Mouse (Mus musculus): ENCODE data around the gene Tars.

Tars gene

DNA sequence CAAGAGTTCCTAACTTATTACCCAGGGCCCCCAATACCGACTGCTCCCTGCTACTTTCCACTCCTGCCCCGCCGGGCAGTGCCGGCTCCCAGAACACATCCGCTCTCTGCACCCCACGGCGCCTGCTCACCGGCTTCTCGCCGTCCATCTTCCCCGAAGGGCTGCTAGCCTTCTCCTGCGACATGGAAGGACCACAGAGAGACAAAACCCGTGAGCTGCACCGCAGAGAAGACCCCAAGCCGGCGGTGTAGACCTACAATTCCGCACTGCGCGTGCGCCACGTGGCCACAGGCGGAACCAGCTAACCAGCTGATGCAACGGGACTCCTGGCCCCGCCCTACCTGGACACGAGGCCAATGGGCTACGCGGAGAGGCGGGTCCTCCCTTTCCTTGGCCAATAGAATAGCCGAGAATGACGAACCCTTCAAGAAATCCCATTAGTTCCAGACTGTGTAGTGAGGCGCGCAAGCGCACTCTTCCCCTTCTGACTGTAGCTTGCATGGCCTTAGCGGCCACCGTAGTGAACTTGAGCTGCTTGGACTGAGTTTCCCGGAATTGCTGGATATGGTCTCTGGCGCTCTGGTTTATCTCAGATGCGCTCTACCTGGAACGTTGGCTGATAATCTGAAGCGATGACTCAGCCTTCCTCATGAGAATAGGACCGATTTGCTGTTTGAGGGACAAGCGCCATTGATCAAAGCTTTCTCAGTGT, at the start of gene Tars:
Tars (minus strand) TSS at position 310 of the 712 bp plus-strand sequence.
- peak; percentile 86 to 90 for DNase-seq (ENCODE audit: low spot score in 2 of 2)

DNA sequence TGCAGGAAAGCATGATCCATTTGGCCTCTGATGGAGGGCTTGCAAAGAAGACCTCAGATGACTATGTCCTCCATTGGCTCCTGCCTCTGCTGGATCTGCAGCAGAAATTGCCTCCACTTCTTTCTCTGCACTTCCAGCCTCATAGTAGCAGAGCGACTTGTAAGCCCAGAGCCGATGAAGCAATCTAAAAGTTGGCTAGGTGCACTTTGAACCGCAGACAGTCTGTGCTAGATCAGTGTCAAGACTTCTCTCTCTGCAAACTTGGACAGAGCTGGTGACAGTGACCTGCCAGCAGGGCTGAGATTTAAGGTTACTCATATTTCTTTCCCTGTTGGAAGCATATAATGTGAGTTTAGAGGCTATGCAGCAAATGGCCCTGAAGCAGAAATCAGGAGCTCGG, 37.9 kb upstream of the Tars start:
- DNase-seq (ENCODE audit: low spot score in 2 of 2): no peak

DNA sequence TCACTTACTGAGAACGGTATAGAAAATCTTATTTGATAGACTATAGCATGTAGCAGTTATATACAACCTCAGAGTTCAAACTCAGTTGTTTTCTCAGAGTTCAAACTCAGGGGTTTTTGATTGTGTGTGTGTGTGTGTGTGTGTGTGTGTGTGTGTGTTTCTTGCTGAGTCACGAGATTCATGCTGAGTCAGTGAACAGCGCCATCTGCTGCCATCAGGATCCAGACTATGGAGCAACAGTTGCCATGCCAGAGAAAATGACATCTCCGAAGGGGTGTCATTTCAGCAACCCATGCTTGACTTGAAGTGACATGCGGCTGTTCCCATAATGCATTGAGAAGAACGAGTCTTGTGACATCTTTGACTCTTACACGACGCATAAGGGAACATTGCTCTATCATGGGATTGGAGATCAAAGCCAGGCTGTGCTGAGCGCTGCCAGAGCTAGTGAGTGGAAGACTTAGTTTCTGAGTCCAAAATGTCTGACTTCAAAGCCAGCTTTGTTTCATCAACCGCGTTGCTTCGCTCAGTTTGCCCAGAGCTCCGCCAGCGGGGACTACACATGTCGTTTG, 37.3 kb upstream of the Tars start:
- no peak for DNase-seq (ENCODE audit: low spot score in 2 of 2)

DNA sequence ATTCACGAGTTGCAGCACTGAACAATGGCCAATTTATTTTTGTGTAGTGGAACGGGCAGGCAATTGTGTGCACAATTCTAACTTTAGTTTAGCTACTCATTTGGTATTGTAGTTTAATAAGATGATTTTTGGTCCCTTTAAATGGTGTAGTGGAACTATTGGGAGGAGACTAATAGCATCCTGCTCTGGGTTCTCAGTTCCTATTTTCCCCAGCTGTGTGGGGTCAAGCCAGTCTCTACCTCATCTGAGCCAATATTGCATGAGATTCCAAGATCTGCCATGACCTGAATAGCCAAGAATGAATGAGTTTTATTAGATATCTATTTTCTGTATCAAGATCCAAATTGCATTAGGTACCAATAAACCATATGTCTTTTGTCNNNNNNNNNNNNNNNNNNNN, 27.4 kb upstream of the Tars start:
- DNase-seq (ENCODE audit: low spot score in 2 of 2): no peak

DNA sequence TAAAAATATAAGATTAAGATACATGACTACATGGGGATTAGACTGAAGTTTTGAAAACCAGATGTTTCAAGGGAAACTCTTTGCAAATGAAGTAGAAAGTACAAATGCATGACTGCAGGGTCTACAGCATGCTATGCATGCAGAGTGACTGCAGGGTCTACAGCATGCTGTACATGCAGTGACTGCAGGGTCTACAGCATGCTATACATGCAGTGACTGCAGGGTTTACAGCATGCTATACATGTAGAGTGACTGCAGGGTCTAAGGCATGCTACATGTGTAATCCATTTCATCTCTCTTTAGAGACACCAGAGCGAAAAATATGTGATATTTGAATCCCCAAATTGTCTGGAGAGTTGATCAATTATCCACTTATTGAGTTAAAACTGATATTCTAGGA, 14.0 kb upstream of the Tars start:
- DNase-seq (ENCODE audit: low spot score in 2 of 2): no peak

DNA sequence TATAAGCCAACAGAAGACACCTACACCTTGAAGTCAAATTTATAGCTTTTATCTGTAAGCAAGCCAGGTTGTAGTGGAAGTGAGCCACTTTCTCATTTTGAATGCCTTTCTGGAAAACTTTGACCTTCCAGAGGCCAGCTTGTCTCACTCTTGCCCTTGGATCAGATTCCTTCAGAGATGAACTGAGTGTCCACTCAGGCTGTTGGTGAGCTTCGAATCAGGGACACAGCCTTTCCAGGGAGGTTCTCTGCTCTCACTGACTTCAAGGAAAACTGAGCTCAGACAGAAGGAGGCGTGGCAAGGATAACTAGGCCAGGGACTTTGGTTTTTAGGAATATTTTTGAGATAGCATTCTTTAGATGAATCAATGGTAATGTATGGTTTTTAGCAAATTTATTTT, 13.1 kb upstream of the Tars start:
- DNase-seq (ENCODE audit: low spot score in 2 of 2): no peak

DNA sequence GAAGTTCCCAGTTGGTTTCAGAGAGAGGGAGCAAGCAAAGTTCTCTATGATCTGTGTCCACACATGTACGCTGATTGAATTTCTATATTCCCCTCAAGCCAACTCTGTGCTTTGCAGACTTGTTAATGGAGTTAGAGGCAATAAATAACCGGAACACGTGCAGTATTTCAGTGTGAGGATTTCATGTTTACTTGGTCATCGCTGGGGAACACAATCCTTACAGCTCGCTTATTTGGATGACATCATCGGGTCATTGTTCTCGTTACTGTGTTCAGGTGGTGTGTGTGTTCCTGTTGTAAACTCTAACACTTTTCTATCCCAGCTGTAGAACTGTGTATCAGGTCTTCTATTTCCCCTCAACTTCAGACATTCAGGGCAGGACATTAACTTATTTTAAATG, 12.4 kb upstream of the Tars start:
- no peak for DNase-seq (ENCODE audit: low spot score in 2 of 2)

DNA sequence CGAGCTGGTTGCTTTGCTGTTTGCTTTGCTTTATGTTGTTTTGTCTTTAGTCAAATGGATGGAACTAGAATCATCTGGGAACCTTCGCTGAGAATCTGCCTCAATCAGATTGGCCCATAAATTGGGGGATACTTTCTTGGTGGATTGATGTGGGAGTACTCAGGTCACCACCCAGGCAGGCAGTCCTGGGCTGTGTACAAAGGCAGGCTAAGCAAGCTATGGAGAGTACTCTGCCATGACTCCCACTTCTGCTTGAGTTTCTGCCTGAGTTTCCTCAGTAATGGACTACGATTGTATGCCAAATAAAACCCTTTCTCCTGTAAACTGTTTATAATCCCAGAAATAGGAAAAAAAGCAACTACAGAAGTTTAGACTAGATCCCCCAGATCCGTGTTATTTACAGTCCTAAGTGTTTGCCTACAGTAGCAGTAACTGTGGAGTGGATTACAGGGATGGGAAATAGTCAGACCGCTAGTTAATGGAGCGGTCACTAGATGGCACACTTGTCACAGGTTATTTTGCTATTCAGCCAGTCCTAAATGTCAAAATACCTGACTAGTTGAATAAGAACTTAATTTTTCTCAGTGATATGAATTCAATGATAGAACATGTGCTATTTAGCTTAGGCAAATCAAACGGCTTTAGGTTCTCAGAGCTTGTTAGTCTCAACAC, 8.8 kb upstream of the Tars start:
- no peak for DNase-seq (ENCODE audit: low spot score in 2 of 2)

DNA sequence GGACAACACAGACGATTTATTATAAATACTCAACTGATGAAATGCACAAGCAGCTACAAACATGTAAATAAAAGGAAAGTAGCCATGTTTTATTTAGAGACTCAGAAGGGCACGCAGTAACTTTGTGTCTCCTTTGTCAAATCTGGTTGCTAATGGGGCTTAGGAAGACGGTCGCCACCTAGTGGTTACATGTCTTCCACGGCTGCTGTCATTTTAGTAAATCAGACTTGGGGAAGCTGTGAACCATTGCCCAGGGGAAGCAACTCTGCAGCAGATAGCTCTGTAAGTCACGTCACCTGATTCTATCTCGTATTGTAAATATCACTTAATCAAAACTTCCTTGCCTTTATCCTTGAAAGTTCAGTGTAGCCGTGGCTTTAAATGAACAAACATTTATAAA, 7.9 kb upstream of the Tars start:
- peak in 1 of 2 experiments; percentile 32 for DNase-seq (ENCODE audit: low spot score in 2 of 2)

DNA sequence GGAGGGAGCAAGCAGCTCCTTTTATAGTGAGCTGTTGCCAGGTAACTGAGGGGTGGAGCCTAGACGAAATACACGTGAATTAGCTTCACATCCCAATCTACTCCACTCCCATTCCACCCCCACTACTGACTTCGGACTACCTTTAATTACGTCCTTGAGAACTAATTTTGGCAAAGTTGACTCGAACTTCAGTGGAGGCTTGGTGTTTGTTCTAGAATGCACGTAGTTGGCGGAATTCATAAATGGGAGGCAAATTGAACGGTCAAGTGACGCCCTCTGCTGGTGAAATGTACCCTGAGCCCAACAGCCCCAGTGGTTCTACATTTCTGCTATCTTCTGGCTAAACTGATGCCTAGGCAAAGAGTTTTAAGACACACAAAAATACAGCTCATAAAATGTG, 7.3 kb upstream of the Tars start:
- DNase-seq (ENCODE audit: low spot score in 2 of 2): no peak

DNA sequence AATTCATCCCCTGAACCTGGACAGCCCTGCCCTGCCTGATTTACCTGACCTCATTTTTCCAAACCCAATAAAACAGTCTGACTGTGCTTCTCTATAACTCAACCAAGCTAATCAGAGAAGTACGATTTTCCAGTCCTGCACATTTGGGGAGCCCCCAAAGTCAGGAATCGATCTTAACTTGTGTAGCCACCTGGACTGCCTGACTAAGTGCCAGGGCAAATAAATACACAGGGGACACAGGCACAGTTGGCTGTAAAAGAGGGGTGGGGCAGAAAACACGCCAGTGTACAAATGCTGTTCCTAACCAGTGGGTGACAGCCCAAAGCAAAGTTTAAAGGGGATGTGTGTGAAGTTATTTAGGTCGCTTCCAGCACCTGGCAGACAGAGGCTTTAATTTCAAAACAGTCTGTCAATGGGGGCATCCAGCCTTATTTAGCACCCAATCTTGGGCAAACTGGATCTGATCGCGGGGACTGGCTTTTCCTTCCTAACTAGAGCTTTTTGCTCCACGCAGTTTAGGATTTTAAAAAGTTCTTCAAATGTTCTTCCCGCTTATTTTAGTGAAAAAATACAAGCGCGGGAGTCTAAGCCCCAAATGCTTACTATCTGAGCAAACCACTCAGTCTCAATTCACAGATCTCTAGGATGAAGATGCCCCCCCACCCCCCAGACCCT, 652 bp downstream of the Tars start:
- no peak for DNase-seq (ENCODE audit: low spot score in 2 of 2)

DNA sequence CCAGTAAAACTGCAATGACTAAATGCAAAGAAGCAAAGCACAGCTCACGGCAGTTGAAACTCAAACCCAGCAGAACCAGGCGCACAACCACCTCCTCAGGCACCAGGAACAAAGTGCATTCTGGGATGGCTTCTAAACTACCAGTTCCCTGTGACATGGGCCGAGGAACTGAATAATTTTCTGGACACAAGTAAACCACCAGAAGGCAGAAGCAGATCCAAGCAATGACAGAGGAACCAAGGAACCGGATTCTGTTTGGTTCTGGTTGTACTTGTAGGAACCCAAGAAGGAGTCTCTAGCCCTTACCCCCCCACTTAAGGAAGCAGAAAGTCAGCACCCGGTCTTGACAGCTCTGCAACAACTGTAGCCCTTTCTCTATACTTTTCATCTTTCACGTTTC, 3.0 kb downstream of the Tars start:
- no peak for DNase-seq (ENCODE audit: low spot score in 2 of 2)

DNA sequence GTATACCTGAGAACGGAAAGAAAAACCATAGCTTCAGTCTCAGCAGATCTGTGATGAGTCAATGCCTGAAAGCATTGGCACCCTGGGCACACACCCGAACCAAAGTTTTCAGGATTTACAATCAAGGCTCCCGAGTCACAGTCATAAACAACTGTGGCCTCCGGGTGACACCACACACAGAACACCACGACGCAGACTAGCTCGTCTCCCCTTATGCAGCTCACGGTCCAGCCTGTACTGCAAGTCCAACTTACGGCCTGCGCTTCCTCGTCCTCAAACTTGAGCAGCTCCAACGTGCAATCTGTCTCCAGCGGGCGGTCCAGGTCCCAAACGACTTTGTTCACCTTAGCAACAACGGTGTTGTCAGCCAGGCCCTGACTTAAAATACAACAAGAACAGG, 6.6 kb downstream of the Tars start:
- DNase-seq (ENCODE audit: low spot score in 2 of 2): no peak

DNA sequence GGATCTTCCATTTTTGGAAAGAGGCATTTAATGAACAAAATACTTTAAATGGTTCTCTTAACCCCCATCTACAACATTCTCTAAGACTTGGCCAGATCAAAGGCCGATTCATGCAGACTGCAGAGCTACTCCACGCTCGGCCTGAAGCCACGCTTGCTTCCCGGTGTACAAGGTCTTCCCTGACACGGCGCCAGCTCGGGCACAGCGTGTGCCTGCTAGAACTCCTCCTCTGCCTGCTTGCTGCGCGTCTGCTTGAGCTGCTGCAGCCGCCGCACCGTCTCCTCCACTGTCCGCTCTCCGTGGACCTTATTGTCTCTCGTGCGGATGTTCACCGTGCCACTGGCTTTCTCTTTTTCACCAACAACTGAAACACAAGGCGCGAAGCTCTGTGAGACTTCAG, 15.7 kb downstream of the Tars start:
- DNase-seq (ENCODE audit: low spot score in 2 of 2): no peak

DNA sequence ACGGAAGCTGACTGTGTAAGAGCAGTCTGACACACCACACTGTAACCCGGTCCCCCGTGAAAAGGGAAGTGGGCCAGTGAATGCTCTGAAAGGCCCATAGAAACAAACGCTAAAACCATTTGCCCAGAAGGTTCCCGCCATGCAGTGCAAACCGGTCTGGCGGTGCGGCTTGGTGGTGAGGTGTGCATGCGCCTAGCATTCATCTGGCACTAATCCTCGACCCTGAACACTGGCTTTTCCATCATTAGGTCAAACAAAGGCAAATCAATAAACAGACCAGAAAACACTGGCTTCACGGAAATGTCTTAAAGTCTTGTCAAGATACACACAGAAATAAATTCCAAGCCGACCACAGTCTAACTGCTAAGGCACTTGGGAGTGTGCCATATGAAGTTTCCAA, 16.9 kb downstream of the Tars start:
- no peak for DNase-seq (ENCODE audit: low spot score in 2 of 2)

DNA sequence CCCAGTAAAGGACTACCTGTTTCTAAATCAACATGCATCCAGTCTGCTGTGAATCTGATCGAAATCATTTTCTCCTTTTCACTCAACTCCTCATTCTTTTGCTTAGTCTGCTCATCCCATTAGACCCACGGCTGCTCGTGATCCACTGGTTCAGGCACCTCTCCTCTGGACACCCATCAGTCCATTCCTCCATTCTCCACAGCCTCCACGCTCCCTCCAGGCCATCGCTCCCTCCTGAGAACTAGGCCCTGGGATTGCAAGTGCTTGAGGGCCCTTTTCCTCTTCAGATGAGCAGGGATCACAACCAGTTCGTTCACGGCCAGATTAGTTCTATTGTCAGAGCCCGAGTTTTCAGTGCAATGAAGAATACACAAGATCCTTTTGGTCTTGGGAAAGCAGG, 18.8 kb downstream of the Tars start:
- no peak for DNase-seq (ENCODE audit: low spot score in 2 of 2)

DNA sequence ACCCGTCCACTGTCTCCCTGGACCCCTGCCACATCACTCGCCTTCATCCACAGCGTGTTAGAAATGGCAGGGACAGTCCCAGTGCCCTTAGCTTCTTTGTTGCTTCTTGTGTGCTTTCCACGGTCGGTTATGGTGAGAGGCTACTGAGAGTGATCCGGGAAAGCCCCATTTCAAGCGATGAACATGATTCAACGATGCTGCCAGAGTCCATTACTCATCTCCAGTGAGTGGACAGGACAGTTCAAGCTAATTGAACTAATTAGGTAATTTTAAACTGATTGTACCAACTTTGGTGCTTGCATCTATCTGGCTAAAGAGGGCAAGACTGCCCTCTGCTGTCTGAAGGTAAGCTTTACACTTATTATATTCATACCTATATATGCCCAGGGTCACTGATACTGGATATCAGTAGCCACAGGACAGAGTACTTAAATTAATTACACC, 19.4 kb downstream of the Tars start:
- no peak for DNase-seq (ENCODE audit: low spot score in 2 of 2)

DNA sequence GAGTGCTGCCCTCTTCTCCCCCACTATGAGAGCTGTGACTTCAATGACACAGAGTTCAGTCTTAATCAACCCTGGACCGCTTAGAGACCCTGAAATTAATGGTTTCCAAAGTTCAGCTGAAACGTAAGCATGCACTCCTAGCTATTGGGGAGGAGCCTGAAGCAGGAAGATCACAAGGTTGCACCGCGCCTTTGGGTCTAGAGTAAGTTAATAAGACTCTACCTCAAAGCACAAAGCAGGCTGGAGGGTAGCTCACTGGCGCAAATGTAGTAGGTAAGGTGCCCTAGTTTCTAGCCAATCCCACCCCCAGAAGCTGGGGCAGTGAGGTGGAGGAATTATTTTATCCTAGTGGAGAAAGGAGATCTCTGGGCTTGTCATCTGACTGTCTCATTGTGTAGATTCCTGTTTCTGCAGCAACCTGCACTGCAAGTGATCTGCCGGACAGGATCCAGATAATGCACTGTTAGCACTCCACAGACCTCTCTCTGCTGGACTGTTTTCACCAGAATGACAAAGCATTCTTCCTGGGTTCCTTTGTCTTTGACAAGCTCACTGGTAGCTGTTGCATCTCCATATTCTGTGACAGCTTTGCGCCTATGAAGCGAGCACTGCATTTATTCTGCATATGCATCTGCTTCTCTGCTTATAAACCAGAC, 19.9 kb downstream of the Tars start:
- no peak for DNase-seq (ENCODE audit: low spot score in 2 of 2)

DNA sequence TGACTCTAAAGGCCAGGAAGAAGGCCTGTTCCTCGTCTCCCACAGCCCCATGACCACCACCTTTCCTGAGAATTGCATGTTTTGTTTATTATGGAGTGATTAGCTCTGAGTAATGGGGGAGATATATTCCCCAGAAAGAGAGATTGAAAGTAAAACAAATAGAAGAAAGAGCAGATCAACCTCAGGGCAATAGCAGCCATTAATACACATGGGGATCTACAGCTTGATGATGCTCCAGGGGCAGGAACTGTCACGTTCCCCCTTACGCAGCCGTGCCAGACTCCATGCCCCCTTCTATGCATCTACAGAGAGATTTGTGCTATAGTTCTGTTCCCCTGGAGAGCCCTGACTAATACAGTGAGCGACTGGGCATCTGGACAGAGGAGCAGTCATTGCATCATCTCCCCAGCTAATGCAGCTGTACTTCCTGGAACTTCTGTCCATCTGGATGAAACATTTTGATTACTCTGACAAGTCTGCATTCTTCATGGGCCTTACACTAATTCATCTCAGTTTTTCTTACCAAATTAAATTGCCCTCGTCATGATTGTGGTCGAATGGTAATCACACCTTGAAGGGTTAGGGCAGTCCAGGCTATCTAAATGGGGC, 28.9 kb downstream of the Tars start:
- DNase-seq (ENCODE audit: low spot score in 2 of 2): no peak

DNA sequence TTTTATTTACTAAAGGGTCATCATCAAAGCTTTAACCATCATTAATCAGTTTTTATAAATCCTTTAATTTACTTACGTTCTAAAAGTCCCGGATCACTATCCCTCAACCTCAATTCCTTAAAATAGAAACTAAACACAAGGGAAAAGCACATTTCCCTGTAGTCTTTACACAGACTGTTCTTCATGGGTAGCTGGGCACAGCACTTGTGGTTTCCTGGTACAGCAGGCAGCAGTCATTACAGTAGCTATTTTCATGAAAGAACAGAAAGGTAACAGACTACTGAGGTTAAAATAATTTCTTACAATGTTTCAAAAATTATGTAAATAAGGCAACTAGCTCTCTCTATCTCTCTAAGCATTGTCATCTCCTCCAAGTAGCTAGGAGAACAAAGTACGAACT, 29.9 kb downstream of the Tars start:
- no peak for DNase-seq (ENCODE audit: low spot score in 2 of 2)

DNA sequence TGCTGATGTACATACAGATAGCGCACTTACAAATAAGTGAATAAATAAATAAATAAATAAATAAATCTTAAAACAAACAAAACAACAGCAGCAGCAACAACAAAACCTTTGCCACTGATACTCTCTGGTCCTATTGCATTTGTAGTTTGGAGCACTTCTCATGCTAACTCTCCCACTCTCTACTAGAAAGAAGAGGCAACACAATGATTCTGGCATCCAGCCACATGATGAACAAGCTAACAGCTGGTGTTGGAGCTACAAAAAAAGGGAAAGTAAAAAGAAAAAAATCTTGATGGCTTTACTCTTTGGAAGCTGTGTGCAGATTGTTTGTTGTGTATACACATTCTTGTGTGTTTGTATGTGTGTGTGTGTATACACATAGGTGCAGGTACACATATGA, 34.7 kb downstream of the Tars start:
- DNase-seq (ENCODE audit: low spot score in 2 of 2): no peak

DNA sequence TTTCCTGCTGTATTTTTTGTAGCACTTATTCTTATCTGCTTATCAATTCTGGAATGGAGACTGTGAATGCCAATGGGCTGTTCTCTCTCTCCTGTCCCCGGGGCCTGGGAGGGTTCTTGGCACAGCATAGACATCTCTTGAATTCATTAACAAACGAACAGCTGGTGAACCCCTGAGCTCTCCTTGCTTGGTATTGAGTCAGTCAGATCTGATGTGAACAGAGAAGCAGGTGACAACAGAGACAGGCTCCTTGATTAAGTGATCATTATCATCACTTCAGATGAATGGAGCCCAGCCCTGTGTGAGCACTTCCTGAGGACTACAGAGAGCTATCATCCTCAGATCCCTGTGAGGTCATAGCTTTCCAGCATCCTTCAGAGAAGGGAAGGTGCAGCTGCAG, 35.4 kb downstream of the Tars start:
- no peak for DNase-seq (ENCODE audit: low spot score in 2 of 2)
